Mouse (Mus musculus): ENCODE data around the gene Stard8.

- no peak for TF ChIP-seq GATA1 (IDR thresholded peaks at IDR 0.05; ENCODE audit: low read depth, low read length)
- no peak for TF ChIP-seq POLR2A (IDR thresholded peaks at IDR 0.05; ENCODE audit: control insufficient read depth in 1 of 2, insufficient read depth in 1 of 2, low read depth in 1 of 2, low read length in 2 of 2, poor library complexity in 1 of 2)
- no peak for TF ChIP-seq POLR2AphosphoS5 (IDR thresholded peaks at IDR 0.05; ENCODE audit: borderline replicate concordance, low read depth, low read length)
- TF ChIP-seq TCF12 (IDR thresholded peaks at IDR 0.05; ENCODE audit: low read depth, low read length), result no peak
- TF ChIP-seq ZNF384 (IDR thresholded peaks at IDR 0.05; ENCODE audit: low read depth, low read length), result no peak
- no peak for TF ChIP-seq BHLHE40 (IDR thresholded peaks at IDR 0.05; ENCODE audit: borderline replicate concordance, low read depth, low read length)
- TF ChIP-seq CTCF (IDR thresholded peaks at IDR 0.05 in 2 of 3, conservative IDR thresholded peaks at IDR 0.05 in 1 of 3; ENCODE audit: control insufficient read depth in 1 of 3, insufficient read depth in 1 of 3, low read depth in 2 of 3, low read length in 3 of 3, poor library complexity in 1 of 3, severe bottlenecking in 1 of 3), result no peak
- no peak for TF ChIP-seq ELF1 (IDR thresholded peaks at IDR 0.05; ENCODE audit: low read depth, low read length)
- no peak for TF ChIP-seq E2F4 (IDR thresholded peaks at IDR 0.05; ENCODE audit: borderline replicate concordance, low read depth, low read length)
- no peak for TF ChIP-seq EP300 (IDR thresholded peaks at IDR 0.05; ENCODE audit: low read depth in 1 of 2, low read length in 2 of 2)
- TF ChIP-seq ZKSCAN1 (IDR thresholded peaks at IDR 0.05; ENCODE audit: low read depth, low read length), result no peak
Observed at GRCm38 (mm10) chrX:99012486-99012885, 9.4 kb downstream of the Stard8 start.

Measured in MEL (cell line).